Mouse (Mus musculus) E14TG2a.4 (cell line): ENCODE measurements at regions not wholly inside any gene's neighbourhood (a gene's known extent, or its start where the extent isn't known, plus 50 kb on each side); places are given as distances from the start of the nearest gene placed in this dataset.

Experiments used
- H3K27me3 ChIP-seq: 2 replicates; pipeline ENCODE4 v1.6.1; 2014; ENCODE audit warnings: low read length, control low read depth; ENCODE audit not compliant: insufficient read depth
- H3K36me3 ChIP-seq: 2 replicates; pipeline ENCODE4 v1.6.1; 2014; ENCODE audit warnings: low read length, control low read depth; ENCODE audit not compliant: insufficient read depth
- H3K4me1 ChIP-seq: replicated peaks from 2 replicates; pipeline ENCODE4 v1.6.1; 2014; ENCODE audit warnings: low read depth, low read length, control low read depth
- H3K4me3 ChIP-seq: replicated peaks from 2 replicates; pipeline ENCODE4 v1.5.1; 2014; ENCODE audit warnings: mild to moderate bottlenecking, low read length
- H3K9me3 ChIP-seq: 2 replicates; pipeline ENCODE4 v1.6.1; 2014; ENCODE audit warnings: low read length, control low read depth
- CTCF ChIP-seq: conservative IDR thresholded peaks from 2 replicates; pipeline ENCODE4 v1.5.1; 2014; ENCODE audit warnings: low read length
- NANOG ChIP-seq: IDR thresholded peaks from 2 replicates; pipeline ENCODE4 v1.6.1; 2014; ENCODE audit warnings: borderline replicate concordance, low read length, mixed read lengths
- POU5F1 ChIP-seq: IDR thresholded peaks from 2 replicates; pipeline ENCODE4 v1.6.1; 2014; ENCODE audit warnings: low read length, borderline replicate concordance

DNA sequence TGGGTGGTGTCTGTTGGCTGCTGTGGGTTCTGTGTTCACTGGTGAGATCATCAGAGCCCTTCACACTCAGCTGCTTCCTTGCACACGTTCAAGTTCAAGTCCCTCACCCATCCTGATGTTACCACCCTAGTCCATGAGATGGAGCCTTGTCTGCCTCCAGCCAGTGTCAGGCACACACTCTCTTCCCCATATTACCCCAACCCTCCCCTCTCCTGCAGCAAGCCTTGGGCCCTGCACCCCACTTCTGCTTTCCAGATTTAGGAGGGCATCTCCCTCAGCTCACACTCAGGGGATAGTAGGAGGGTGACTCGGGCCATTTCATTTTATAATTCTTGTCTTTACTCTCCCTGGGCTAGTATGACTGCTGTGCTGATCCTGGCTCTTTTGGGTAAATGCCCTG lies 288.7 kb upstream of the Eef2kmt start:
- no peaks in the 10 kb centered on the region for H3K9me3 ChIP-seq
- peaks cover 8% of the 10 kb centered on the region; the same call in 1 of the 2 replicates for H3K4me1 ChIP-seq
- 0 out of 2 replicates have a peak, but pooled peaks cover 2% of the 10 kb centered on the region for H3K27me3 ChIP-seq
- no peak for TF ChIP-seq POU5F1
- no peak overlapping the region for H3K4me3 ChIP-seq
- H3K36me3 ChIP-seq = no peaks in the 10 kb centered on the region

DNA sequence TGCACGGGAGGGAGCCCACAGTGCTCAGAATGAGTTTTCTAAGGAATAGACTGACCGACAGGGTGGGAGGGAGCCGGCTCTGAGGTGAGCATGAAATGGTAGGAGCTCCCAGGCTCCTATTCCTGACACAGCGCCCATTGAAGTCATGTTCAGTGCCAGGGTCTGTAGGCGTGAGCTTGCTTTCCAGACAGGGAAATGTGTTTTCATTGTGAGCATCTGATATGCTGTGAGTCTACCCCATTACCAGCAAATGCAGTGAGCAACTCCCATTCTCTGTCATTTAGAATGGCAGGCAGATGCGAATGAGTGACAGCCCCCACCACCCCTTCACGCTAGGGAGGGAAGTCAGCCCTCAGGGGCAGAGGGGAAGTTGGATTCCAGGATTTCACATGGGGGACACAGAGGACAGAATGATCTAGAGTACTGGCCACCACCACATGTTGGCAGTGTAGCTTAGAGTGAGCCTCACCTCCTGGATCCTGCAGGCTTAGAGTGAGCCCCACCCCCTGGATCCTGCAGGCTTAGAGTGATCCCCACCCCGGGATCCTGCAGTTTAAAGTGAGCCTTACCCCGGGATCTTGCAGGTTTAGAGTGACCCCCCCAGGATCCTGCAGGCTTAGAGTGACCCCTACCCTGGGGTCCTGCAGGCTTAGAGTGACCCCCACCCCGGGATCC lies 283.2 kb upstream of the Eef2kmt start:
- no peaks in the 10 kb centered on the region for H3K9me3 ChIP-seq
- no peak for TF ChIP-seq CTCF
- TF ChIP-seq NANOG = no peak
- TF ChIP-seq POU5F1 = no peak
- no peaks in the 10 kb centered on the region for H3K36me3 ChIP-seq
- 0 out of 2 replicates have a peak, but pooled peaks cover 5% of the 10 kb centered on the region for H3K27me3 ChIP-seq
- no peak overlapping the region for H3K4me3 ChIP-seq
- peaks cover 58% of the 10 kb centered on the region for H3K4me1 ChIP-seq

DNA sequence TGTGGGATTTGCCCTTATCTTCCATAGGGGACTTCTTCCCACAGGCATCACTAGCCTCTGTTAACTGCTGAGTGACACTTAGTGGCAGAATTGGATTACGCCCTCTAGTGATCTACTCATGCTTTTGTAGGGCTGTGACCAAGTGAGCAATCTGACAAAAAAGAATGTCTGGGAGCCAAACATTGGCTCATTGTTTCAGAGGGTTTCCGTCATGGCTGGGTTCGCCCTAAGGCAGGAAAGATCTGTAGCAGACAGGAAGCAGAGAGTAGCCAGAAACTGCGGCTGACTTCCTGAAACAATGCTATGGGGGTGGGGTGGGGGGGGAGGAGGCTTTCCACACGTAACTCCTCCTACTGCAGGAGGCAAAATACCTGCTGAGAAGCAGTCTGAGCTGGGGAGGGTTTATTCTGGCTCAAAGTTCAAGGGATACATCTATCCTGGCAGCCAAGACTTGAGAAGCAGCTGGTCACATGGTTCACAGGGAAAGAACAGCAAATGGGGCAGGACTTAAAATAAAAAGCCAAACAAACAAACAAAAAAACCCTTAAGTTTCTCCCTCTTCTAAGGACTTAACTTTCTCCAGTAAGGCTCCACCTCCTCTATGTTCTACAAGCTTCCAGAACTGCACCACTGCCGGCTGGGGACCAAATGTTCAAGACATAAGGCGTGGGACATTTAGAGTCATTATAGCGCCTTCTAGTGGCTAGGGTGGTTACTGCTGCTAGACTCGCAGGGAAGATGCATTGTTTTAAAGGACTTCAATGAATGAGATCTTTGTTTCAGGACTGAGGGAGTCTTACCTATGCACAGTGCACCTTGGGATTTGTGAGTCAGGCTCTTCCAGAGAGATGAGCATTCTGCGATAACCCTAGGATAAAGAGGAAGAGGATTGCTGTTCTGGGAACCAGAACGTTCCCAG lies 281.8 kb upstream of the Eef2kmt start:
- Histone ChIP-seq H3K27me3 (0 out of 2 replicates have a peak, but pooled peaks cover 5% of the 10 kb centered on the region), H3K4me1 (peaks cover 58% of the 10 kb centered on the region), H3K36me3 (no peaks in the 10 kb centered on the region), H3K4me3 (0 out of 2 replicates have a peak overlapping the region, but pooled peaks have one; percentile 1), H3K9me3 (no peaks in the 10 kb centered on the region)
- no peak for TF ChIP-seq NANOG
- TF ChIP-seq CTCF = peak; percentile 99

DNA sequence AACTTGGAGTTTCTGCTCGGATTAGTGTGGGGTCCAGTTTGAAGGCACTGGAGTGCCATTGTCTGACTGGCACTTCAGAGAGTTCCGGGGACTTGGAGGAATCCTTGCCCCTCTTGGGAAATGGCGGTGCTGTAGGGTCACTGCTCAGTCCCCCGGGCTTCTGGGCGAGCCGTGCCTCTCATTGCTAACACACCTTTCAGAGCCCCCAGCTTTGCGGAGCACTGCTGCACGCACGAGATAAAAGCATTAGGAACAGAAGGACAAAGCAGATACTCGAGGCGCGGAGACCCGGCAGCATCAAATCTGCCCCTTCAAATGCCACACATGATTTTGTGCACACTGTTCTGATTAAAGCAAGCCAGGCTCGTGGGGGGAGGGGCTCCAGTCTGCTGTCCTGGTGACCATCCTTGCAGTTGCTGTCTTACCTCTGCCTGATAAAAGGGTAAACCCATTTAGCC lies 280.8 kb upstream of the Eef2kmt start:
- H3K4me3 ChIP-seq = peak overlapping the region; percentile 32; the same call in 1 of the 2 replicates
- peaks cover 5% of the 10 kb centered on the region; the same call in 1 of the 2 replicates for H3K27me3 ChIP-seq
- H3K36me3 ChIP-seq = no peaks in the 10 kb centered on the region
- no peaks in the 10 kb centered on the region for H3K9me3 ChIP-seq
- H3K4me1 ChIP-seq = peaks cover 52% of the 10 kb centered on the region
- TF ChIP-seq POU5F1 = no peak
- no peak for TF ChIP-seq CTCF
- no peak for TF ChIP-seq NANOG

DNA sequence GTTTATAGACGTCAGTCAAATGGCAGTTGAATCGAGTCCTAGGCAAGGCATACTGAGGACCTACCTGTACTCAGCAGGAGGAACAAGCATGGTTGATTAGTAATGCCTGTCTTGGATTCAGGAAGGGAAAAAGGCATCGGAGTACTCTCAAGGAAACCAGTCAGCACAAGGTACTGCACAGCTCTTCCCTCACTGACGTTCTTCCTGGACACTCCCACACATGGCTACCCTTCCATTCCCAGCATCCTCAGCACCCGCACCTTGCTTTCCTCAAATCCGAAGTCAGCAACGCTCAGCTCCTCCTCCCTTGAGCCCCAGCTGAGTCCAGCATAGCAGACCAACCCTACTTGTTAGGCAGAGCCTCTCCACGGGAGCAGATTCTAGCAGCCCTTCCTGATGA lies 279.6 kb upstream of the Eef2kmt start:
- no peak for TF ChIP-seq CTCF
- no peak for TF ChIP-seq POU5F1
- no peak for TF ChIP-seq NANOG
- H3K27me3 ChIP-seq = peaks cover 5% of the 10 kb centered on the region; the same call in 1 of the 2 replicates
- H3K36me3 ChIP-seq = no peaks in the 10 kb centered on the region
- H3K4me3 ChIP-seq = 0 out of 2 replicates have a peak overlapping the region, but pooled peaks have one; percentile 26
- H3K9me3 ChIP-seq = no peaks in the 10 kb centered on the region
- peaks cover 52% of the 10 kb centered on the region for H3K4me1 ChIP-seq

DNA sequence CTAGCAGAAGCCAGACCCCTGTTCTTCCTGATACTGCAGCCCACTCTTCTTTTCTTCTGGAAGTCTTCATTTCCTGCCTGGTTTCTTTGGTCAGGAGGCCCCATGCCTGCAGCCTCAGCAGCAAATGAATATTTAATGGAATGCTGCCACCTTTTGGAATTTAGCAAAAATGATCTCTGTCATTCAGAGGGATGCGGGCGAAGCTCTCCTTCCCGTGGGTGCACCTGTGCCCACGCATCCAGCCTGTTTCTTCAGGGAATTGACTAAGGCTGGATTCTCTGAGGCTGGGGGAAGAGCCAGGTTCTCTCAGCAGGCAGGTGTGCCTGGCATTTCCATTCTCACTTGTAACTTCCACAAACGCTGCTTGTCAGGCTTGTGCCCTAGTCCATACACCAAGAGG lies 279.1 kb upstream of the Eef2kmt start:
- peaks cover 52% of the 10 kb centered on the region for H3K4me1 ChIP-seq
- TF ChIP-seq NANOG (no peak), CTCF (no peak), POU5F1 (no peak)
- peaks cover 5% of the 10 kb centered on the region; the same call in 1 of the 2 replicates for H3K27me3 ChIP-seq

DNA sequence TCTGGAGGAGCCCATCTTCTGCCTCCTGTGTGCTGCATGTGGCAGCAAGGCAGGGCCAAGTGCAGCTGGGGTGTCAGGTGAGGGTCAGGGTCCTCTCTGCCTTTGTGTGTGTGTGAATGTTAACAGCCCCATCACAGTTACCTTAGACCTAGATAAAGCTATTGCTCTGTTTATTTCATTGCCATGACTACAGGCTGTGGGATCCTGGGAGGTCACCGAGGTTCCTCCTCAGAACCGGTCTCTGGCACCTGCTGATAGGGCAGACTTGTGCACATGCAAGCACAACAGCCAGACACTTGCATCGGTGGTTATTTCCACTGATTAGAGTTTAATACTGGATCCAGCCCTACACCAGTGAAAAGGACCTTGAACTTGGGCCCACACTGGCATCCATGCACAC lies 278.6 kb upstream of the Eef2kmt start:
- no peak overlapping the region for H3K4me3 ChIP-seq
- no peaks in the 10 kb centered on the region for H3K9me3 ChIP-seq
- no peaks in the 10 kb centered on the region for H3K36me3 ChIP-seq
- TF ChIP-seq POU5F1 (no peak), NANOG (no peak), CTCF (no peak)
- H3K27me3 ChIP-seq = peaks cover 3% of the 10 kb centered on the region; the same call in 1 of the 2 replicates
- H3K4me1 ChIP-seq = peaks cover 50% of the 10 kb centered on the region

More for the DNA sequence above, 279.1 kb upstream of the Eef2kmt start:
- 0 out of 2 replicates have a peak overlapping the region, but pooled peaks have one; percentile 26 for H3K4me3 ChIP-seq
- H3K36me3 ChIP-seq = no peaks in the 10 kb centered on the region
- H3K9me3 ChIP-seq = no peaks in the 10 kb centered on the region

DNA sequence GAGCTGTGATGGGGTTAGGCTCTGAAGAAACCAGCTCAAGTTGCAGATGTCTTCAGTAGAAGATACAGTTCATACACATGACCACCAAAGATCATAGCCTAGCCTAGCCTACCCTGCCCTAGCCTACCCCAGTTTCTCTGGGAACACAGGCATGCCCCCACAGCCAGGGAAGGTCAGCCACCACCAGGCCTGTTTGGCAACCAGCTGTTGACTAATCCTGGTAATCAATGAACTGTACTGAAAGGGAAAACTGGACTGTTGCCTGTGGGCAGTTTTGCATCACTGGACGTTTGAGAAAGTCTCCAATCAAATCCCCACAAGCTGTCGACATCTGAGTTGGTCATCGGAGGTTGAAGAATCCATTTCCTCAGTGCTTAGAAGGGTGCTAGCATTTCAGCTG lies 276.5 kb upstream of the Eef2kmt start:
- Histone ChIP-seq H3K4me3 (no peak overlapping the region), H3K9me3 (no peaks in the 10 kb centered on the region), H3K4me1 (peaks cover 30% of the 10 kb centered on the region), H3K27me3 (peaks cover 3% of the 10 kb centered on the region; the same call in 1 of the 2 replicates), H3K36me3 (no peaks in the 10 kb centered on the region)
- TF ChIP-seq POU5F1 (no peak), NANOG (no peak), CTCF (no peak)
